Mouse (Mus musculus): ENCODE measurements around the gene Blcap.

Blcap gene

DNA sequence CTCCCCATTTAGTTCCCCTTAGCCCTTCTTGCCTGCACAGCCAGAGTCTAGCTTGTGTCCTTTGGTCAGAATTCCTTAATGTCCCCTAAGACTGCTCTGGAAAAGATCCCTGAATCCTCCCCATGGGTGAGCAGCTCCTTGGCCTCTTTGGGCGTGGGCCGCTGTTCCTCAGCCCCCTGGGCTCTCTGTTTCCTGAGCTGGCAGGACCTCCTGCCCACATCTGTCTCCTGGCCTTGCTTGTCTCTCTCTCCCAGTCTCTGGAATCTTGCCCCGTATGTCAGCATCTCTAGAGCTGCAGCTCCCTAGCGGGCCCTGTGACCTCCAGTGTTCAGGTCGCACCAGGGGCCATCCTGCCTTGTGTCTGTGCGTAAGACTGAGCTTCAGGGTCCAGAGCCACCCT is 51.6 kb downstream of the Blcap start:
- DNase-seq (ENCODE audit: low spot score), result no peak

DNA sequence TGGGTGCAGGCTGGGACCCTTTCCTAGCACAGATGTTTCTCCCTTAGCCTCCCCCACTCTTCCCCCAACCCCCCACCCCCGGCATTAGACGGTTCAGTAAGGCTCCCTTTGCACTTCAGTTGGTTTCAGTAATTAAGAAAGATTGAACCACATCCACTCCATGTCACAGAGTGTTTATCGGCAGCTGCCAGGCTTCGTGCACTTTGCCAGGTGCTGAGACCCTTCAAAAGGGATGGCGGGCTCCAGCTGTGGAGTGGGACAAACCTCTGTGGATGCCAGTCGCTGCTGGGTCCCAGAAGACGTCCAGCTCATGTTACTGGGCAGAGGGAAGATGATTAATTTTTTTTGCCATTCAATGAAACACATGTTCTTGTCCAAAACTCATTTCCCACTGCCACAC is 52.6 kb downstream of the Blcap start:
- no peak for DNase-seq (ENCODE audit: low spot score)

DNA sequence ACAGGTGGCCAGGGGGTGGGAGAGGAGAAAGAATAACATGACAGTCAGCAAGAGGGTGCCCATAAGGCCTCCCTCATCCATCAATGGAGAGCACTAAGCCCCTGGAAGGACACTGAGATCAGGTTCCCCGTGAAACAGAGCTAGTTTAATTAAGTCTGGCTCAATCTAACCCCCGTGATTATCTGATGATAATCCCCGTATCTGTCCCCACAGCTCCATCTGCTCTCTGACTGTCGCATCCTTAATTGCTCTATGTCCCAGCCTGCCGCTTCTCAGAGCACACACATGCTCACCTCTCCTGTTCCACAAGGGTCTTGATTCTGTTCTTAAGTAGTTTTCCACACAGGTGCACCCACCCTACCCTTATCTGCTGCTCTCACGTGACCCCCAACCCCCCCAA is 53.5 kb downstream of the Blcap start:
- no peak for DNase-seq (ENCODE audit: low spot score)

DNA sequence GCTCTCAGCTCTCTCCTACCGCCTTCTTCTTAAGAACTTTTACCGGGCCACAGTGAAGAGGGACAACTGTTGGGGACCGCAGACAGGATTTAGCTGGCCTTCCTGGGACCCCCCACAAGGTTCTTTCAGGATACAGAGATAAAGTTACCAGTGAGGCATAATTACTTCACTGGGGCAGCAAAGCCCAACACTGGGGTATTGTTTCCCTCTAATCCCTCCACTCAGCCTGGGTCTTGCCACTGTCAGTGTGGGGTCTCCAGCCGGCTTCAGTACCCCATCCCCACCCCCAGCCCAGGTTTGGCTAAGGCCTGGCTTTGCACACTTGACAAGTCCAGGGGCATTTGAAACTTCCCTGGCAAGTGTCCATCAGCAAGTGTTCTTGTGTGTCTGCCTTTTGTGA is 56.7 kb downstream of the Blcap start:
- DNase-seq (ENCODE audit: low spot score), result no peak

DNA sequence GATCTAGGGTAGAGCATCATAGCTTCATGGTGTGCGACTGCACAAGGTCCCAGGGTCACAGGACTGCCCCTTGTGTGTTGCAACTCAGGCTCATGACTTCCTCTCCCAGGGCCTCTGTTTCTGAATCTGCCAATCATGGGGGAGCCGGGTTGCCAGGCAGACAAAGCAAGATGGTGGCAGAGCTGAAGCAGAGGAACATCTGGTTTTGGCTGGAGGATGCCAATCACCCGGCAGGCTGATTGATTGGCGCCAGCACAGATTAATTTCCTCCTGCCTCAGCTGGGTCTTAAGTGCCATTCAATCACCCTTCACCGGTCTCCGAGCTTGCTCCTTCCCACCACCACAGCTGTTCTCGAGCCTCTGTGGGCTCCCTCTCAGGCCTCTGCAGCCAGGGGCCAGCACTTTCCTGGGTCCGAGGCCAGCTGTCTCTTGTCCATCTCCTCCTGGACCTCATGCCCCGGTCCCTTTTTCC is 57.3 kb downstream of the Blcap start:
- no peak for DNase-seq (ENCODE audit: low spot score)

DNA sequence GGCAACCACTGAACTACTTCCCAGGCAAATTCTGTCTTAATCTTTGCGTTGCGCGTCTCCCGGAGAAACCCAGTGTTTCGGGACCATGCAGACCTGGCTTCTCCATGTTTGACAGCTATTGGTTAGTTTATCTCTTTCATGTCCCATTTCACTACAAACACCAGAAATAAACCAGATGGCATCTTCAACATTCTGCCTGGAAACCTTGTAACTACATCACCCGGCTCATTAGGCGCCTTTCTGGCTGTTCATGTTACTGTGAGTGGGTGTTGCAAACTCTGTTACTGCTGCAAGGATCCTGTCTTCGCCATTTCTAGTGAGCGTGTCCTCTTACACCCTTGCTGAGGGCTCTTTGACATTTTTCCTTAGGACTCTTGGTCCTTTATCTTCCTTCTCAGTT is 58.2 kb downstream of the Blcap start:
- no peak for DNase-seq (ENCODE audit: low spot score)

DNA sequence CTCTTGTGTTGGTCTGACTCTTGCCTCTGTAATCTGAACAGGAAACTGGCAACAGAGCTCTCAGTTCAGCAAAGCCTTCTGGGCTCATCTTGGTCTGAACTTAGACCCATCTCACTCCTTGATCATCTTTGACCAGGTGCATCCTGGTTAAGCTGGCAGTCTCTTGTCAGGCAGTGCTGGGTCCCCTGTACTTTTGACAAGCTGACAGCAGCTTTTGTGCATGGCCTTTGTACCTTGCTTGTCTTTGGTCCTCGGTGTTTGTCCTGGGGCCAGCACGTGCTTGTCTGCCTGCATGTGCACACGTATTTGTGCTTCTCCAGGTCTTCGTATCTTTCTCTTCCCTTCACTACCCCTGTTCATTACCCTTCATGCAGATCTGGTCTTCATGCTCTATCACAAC is 61.0 kb downstream of the Blcap start:
- DNase-seq (ENCODE audit: low spot score), result no peak

DNA sequence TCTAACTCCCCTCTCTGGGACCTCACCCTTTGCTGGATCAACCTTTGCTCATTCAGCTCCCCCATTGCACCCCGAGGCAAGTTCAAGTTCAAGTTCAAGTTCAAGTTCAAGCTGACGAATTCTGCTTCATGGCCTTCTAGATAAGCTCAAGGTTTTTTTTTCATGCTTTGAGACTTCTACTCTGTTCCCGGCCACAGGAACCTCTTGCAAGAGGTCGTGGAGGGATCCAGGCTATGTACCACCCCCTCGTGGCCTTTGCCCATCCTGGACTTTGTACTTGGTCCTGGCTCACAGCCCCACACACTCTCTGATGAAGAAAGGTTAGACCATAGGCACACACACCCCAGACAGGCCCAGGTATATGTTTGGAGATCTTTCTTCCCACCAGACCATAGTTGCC is 61.9 kb downstream of the Blcap start:
- DNase-seq (ENCODE audit: low spot score), result peak; percentile 20

DNA sequence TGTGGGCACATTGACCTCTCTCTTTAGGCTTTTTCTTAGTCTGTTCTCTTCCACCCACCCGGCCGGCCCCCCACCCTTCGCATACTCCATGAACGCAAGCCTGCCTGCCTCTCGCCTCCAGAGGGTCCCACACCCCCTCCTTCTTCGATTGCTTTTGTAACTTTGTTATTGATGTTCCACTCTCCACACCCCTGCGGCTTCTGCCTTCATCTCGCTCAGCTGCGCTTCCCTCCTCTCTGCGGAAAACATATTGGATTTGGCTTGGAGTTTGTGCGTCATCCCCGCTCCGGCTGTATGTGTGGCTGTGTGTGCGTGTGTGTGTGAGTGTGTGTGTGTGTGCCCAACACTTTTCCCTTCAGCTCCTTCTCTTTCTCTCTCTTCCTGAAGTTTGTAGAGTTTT is 64.3 kb downstream of the Blcap start:
- DNase-seq (ENCODE audit: low spot score), result no peak
